Mouse (Mus musculus) forebrain, embryonic 13.5 days (tissue): ENCODE measurements at regions not wholly inside any gene's neighbourhood (a gene's known extent, or its start where the extent isn't known, plus 50 kb on each side); places are given as distances from the start of the nearest gene placed in this dataset.

Source experiments
- ATAC-seq: fragments of 200-750 bp; cut with Nextera tagmentation; 2 replicates; pipeline ENCODE4 v1.8.0; 2017
- H3K27ac ChIP-seq: fragments of 300-500 bp; sonication (generic); 2 replicates; pipeline ENCODE4 v1.5.1; 2015; ENCODE audit warnings: inconsistent platforms, mild to moderate bottlenecking, moderate library complexity
- H3K27me3 ChIP-seq: fragments of 300-500 bp; sonication (generic); 2 replicates; pipeline ENCODE4 v1.6.1; 2015; ENCODE audit warnings: mild to moderate bottlenecking, inconsistent platforms
- H3K36me3 ChIP-seq: fragments of 300-500 bp; sonication (generic); 2 replicates; pipeline ENCODE4 v1.6.1; 2015; ENCODE audit warnings: mild to moderate bottlenecking, inconsistent platforms; ENCODE audit not compliant: poor library complexity, severe bottlenecking
- H3K4me1 ChIP-seq: fragments of 300-500 bp; sonication (generic); 2 replicates; pipeline ENCODE4 v1.6.1; 2015; ENCODE audit warnings: inconsistent platforms
- H3K4me2 ChIP-seq: fragments of 300-500 bp; sonication (generic); 2 replicates; pipeline ENCODE4 v1.6.1; 2015; ENCODE audit warnings: inconsistent platforms, mild to moderate bottlenecking, moderate library complexity
- H3K4me3 ChIP-seq: fragments of 300-500 bp; sonication (generic); 2 replicates; pipeline ENCODE4 v1.5.1; 2015; ENCODE audit warnings: mild to moderate bottlenecking, inconsistent platforms
- H3K9ac ChIP-seq: fragments of 300-500 bp; sonication (generic); 2 replicates; pipeline ENCODE4 v1.6.1; 2015; ENCODE audit warnings: mild to moderate bottlenecking, inconsistent platforms
- H3K9me3 ChIP-seq: fragments of 300-500 bp; sonication (generic); replicated peaks from 2 replicates; pipeline ENCODE4 v1.6.1; 2016; ENCODE audit warnings: inconsistent platforms
- WGBS: fragments of 180-500 bp; shearing (Covaris S2); methylation state at CpG from one replicate; pipeline ENCODE4 v1.1.7; 2015; 5-methylcytosine and 5-hydroxymethylcytosine counted together

GRCm38 (mm10) chr16:97234321-97234720 lies 63.8 kb upstream of the Dscam start:
- Histone ChIP-seq H3K9me3 (no peaks in the 10 kb centered on the region), H3K9ac (no peak overlapping the region), H3K36me3 (no peaks in the 10 kb centered on the region), H3K27me3 (no peaks in the 10 kb centered on the region), H3K4me2 (no peak overlapping the region), H3K4me3 (no peak overlapping the region), H3K27ac (0 out of 2 replicates have a peak overlapping the region, but pooled peaks have one; percentile 10), H3K4me1 (no peaks in the 10 kb centered on the region)
- no peak for ATAC-seq
- WGBS = 58% methylated on average over 3 of the region's 3 CpGs

GRCm38 (mm10) chr16:97239626-97240025 lies 69.1 kb upstream of the Dscam start:
- no peaks in the 10 kb centered on the region for H3K27me3 ChIP-seq
- WGBS = 84% methylated on average over 5 of the region's 5 CpGs
- H3K36me3 ChIP-seq = no peaks in the 10 kb centered on the region
- no peaks in the 10 kb centered on the region for H3K9me3 ChIP-seq
- no peaks in the 10 kb centered on the region for H3K4me1 ChIP-seq
- H3K4me2 ChIP-seq = no peak overlapping the region
- H3K9ac ChIP-seq = no peak overlapping the region
- H3K27ac ChIP-seq = no peak overlapping the region
- no peak overlapping the region for H3K4me3 ChIP-seq
- no peak for ATAC-seq

GRCm38 (mm10) chr16:97240085-97240484 lies 69.5 kb upstream of the Dscam start:
- Histone ChIP-seq H3K27ac (no peak overlapping the region), H3K4me1 (no peaks in the 10 kb centered on the region), H3K9ac (no peak overlapping the region), H3K36me3 (no peaks in the 10 kb centered on the region), H3K27me3 (no peaks in the 10 kb centered on the region), H3K4me2 (no peak overlapping the region), H3K9me3 (no peaks in the 10 kb centered on the region), H3K4me3 (no peak overlapping the region)
- no peak for ATAC-seq
- WGBS = 81% methylated on average over 7 of the region's 7 CpGs

DNA sequence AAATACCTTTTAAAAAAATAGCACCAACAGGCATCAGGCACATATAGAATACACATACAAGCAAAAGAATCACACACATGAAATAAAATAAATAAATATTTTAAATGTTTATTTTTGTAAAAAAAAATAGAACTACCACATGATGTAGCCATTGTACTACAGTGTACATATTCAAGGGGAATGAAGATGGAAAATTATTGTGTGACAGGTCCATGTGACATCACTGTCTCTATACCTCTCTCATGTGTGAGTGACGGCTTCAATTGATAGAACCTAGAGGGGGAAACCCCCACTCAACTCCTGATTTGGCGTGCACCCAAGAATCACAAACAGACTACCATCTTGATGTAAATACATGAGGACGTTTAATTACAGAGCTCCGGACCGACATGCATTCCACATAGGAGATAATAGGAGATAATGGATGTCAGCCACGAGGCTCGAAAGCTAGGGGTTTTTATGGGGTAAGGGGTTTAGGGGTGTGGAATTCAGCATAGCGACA lies 70.4 kb upstream of the Dscam start:
- WGBS = 47% methylated on average over 8 of the region's 8 CpGs
- no peak overlapping the region for H3K27ac ChIP-seq
- H3K4me1 ChIP-seq = no peaks in the 10 kb centered on the region
- ATAC-seq = peak; percentile 65; the same call in 1 of the 2 replicates
- H3K4me3 ChIP-seq = no peak overlapping the region
- no peaks in the 10 kb centered on the region for H3K9me3 ChIP-seq
- no peak overlapping the region for H3K9ac ChIP-seq
- no peaks in the 10 kb centered on the region for H3K36me3 ChIP-seq
- no peak overlapping the region for H3K4me2 ChIP-seq
- H3K27me3 ChIP-seq = no peaks in the 10 kb centered on the region

GRCm38 (mm10) chr16:97241639-97242038 lies 71.1 kb upstream of the Dscam start:
- ATAC-seq = no peak
- Histone ChIP-seq H3K27ac (no peak overlapping the region), H3K4me3 (no peak overlapping the region)

DNA sequence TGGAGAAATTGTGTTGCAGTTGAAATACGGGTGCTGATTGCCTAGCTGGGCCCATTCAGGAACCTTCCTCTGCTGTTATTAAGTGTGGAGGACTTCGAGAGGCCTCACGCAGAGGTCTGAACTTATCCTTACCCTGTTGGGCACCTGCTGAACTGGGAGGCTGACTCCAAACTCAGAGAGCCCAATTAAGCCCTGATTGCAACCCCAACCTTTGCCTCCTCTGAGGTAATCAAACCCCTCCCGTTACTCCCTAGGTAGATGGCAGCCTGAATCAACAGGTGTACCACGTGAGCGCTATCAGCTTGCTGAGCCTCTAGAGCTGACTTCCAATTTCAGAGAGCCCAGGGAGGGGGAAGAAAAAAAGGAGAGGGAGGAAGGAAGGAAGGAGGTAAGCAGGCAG lies 79.9 kb upstream of the Dscam start:
- Histone ChIP-seq H3K9me3 (no peaks in the 10 kb centered on the region), H3K4me2 (no peak overlapping the region), H3K9ac (no peak overlapping the region), H3K4me3 (no peak overlapping the region), H3K27me3 (no peaks in the 10 kb centered on the region), H3K27ac (no peak overlapping the region), H3K4me1 (no peaks in the 10 kb centered on the region), H3K36me3 (no peaks in the 10 kb centered on the region)
- 71% methylated on average over 6 of the region's 6 CpGs for WGBS
- no peak for ATAC-seq

More at GRCm38 (mm10) chr16:97241639-97242038, 71.1 kb upstream of the Dscam start:
- no peak overlapping the region for H3K9ac ChIP-seq
- no peaks in the 10 kb centered on the region for H3K9me3 ChIP-seq
- no peaks in the 10 kb centered on the region for H3K27me3 ChIP-seq
- no peaks in the 10 kb centered on the region for H3K36me3 ChIP-seq
- H3K4me2 ChIP-seq = no peak overlapping the region
- H3K4me1 ChIP-seq = no peaks in the 10 kb centered on the region

DNA sequence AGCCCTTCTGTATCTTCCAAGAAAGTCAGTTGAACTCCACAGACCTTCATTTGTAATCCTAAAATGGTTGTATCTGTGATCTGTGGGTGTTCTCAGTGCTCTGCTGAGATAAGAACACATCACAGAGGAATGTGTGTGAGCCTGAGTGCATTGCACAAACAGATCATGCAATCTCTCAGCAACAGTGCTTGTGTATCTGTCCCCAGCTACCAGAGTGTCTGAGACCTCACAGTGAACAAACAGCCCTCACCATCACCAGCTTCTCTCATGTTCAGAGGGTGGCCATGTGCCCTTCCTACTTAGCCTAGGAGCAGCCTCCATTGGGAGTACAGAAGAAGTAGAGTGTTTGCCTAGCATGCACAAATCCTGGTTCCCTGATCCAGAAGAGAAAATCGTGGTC lies 82.0 kb upstream of the Dscam start:
- H3K9me3 ChIP-seq = no peaks in the 10 kb centered on the region
- no peaks in the 10 kb centered on the region for H3K36me3 ChIP-seq
- no peak overlapping the region for H3K4me3 ChIP-seq
- H3K4me1 ChIP-seq = no peaks in the 10 kb centered on the region
- H3K9ac ChIP-seq = no peak overlapping the region
- H3K27ac ChIP-seq = no peak overlapping the region
- H3K4me2 ChIP-seq = no peak overlapping the region
- no peaks in the 10 kb centered on the region for H3K27me3 ChIP-seq
- WGBS = 92% methylated on average over 1 of the region's 1 CpGs
- ATAC-seq = no peak

- no peak for ATAC-seq
- H3K9ac ChIP-seq = no peak overlapping the region
- H3K27me3 ChIP-seq = no peaks in the 10 kb centered on the region
- no peak overlapping the region for H3K4me2 ChIP-seq
- no peak overlapping the region for H3K27ac ChIP-seq
- no peaks in the 10 kb centered on the region for H3K9me3 ChIP-seq
- H3K4me1 ChIP-seq = no peaks in the 10 kb centered on the region
- no peaks in the 10 kb centered on the region for H3K36me3 ChIP-seq
- 58% methylated on average over 2 of the region's 2 CpGs for WGBS
- H3K4me3 ChIP-seq = no peak overlapping the region
Measured at GRCm38 (mm10) chr16:97252997-97253635, 82.6 kb upstream of the Dscam start.

DNA sequence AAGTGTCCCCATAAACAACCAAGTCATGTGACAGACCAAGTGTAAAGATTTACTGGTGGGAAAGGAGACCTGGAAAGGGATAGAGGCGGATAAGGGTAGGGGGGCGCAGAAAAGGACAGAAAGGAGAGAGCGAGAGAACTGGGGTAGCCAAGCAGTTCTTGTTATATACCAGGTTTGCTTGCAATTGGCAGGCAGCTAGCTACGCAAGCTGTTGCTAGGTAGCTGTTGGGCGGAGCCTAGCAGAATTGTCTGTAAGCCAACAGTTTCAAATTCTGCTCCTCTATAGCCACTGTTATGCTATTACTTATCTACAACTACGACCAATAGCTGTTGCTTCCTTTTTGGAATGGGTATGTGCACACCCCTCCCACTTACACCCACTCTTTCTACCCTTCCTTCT lies 88.3 kb upstream of the Dscam start:
- no peaks in the 10 kb centered on the region for H3K9me3 ChIP-seq
- no peak overlapping the region for H3K4me3 ChIP-seq
- no peak overlapping the region for H3K27ac ChIP-seq
- no peak overlapping the region for H3K4me2 ChIP-seq
- H3K4me1 ChIP-seq = peaks cover 8% of the 10 kb centered on the region
- 83% methylated on average over 6 of the region's 6 CpGs for WGBS
- H3K9ac ChIP-seq = no peak overlapping the region
- no peaks in the 10 kb centered on the region for H3K36me3 ChIP-seq
- H3K27me3 ChIP-seq = no peaks in the 10 kb centered on the region
- ATAC-seq = no peak

DNA sequence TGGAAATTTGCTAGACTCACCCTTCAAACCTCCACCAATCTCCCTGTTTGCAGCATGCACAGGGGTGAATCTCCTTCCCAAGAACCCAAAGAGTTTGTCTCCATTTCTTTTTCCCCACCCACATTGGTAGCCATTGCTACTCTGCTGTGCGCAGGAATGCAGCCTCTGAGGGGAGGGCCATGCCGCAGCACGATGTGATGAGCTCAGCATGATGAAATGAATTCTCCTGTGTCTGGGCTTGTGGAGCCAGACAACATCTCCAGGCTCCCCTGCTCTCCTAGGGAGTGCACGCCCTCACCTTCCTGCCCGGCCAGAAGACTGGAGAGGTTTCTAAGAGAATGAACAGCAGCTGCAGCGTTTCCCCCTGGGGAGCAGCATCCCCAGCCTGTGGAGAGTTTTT lies 92.9 kb upstream of the Dscam start:
- no peak; the same call in 1 of the 2 replicates for ATAC-seq
- H3K4me1 ChIP-seq = peaks cover 8% of the 10 kb centered on the region

DNA sequence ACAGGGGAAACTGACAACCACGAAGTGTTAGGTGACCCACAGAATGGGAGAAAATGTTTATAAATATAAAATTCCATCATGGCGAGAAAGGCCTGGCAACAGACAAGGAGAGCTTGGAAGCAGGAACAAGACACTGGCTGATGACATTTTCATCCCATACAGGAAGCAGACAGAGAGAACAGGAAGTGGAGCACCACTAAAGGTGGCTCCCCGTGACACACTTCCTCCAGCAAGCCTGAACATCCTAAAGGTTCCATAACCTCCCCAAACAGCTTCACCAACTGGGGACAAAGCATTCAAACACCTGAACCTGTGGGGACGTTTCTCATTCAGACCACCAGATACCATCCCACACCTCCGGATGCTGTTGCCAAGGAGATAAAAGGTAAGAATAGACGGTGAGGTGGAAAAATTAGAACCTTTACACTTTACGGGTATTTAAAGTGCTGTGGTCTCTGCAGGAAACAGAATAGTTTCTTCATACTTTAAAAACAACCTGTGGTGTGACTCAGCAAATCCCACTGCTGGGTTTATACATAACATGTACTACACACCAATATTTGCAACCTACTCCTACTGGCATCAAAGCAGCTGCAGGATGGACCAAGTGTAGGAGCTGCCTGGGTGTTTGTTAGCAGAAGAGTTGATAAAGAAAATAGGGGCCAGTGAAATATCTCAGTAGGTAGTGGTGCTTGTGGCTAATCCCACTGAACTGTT lies 86.0 kb upstream of the Bace2 start:
- H3K4me2 ChIP-seq = no peak overlapping the region
- WGBS = 92% methylated on average over 7 of the region's 7 CpGs

More for the DNA sequence above, 92.9 kb upstream of the Dscam start:
- no peak overlapping the region; the same call in 1 of the 2 replicates for H3K9ac ChIP-seq
- no peak overlapping the region for H3K27ac ChIP-seq
- H3K27me3 ChIP-seq = no peaks in the 10 kb centered on the region
- H3K4me2 ChIP-seq = no peak overlapping the region
- no peak overlapping the region for H3K4me3 ChIP-seq
- H3K36me3 ChIP-seq = no peaks in the 10 kb centered on the region
- no peaks in the 10 kb centered on the region for H3K9me3 ChIP-seq
- 12% methylated on average over 6 of the region's 6 CpGs for WGBS

GRCm38 (mm10) chr16:97271264-97271663 lies 85.3 kb upstream of the Bace2 start:
- Histone ChIP-seq H3K27me3 (no peaks in the 10 kb centered on the region), H3K27ac (no peak overlapping the region)
- no peak for ATAC-seq

More for the DNA sequence above, 86.0 kb upstream of the Bace2 start:
- Histone ChIP-seq H3K27ac (no peak overlapping the region), H3K27me3 (no peaks in the 10 kb centered on the region), H3K36me3 (no peaks in the 10 kb centered on the region), H3K9ac (no peak overlapping the region), H3K4me3 (no peak overlapping the region), H3K4me1 (peaks cover 2% of the 10 kb centered on the region; the same call in 1 of the 2 replicates), H3K9me3 (no peaks in the 10 kb centered on the region)
- ATAC-seq = no peak

More at GRCm38 (mm10) chr16:97271264-97271663, 85.3 kb upstream of the Bace2 start:
- Histone ChIP-seq H3K36me3 (no peaks in the 10 kb centered on the region), H3K9me3 (no peaks in the 10 kb centered on the region), H3K4me3 (no peak overlapping the region), H3K4me1 (peaks cover 2% of the 10 kb centered on the region; the same call in 1 of the 2 replicates), H3K9ac (no peak overlapping the region), H3K4me2 (no peak overlapping the region)
- WGBS = 92% methylated on average over 8 of the region's 8 CpGs
